17 mouse cellular contexts compared by ENCODE assay signal in the genomic region with DNA sequence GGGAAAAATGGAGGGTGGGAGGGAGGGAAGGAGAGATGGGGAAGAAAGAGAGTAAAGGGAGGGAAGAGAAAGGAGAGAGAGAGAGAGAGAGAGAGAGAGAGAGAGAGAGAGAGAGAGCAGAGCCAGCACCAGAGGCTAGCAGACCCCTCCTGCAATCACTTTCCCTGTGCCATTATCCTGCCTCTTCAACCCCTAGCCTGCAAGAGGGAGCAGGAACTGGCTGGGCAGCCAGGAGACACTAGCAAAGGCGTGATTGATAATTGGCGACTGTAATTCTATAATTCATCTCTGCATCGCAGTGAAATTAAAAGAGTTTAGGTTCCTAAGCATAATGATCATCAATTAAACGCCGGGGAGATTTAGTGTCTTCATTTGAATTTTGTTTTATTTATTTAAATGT.
DNase-seq lines count a peak whose midpoint lies in the region; ATAC-seq and TF ChIP-seq lines count a peak whose summit lies in the region.
"Had no signal": no experiment of that assay in that cellular context is flagged by ENCODE, and none has a peak within 500 bp of the region (broad histone marks: within the 10 kb centered on the region; RNA-seq: fewer than 3 reads in every experiment).

No protein-coding gene starts in this region.

- no peak overlapping the region for H3K4me2 ChIP-seq in hindbrain, embryonic 14.5 days (replicated peaks)
- no peak overlapping the region for H3K4me2 ChIP-seq in midbrain, embryonic 13.5 days (replicated peaks)
- H3K4me2 ChIP-seq in midbrain, embryonic 11.5 days = no peak overlapping the region
- H3K4me2 ChIP-seq: embryonic facial prominence, embryonic 13.5 days; heart, embryonic 12.5 days; hindbrain, embryonic 12.5 days had no signal

- peaks cover 20% of the 10 kb centered on the region for H3K4me1 ChIP-seq in hindbrain, embryonic 10.5 days (replicated peaks)
- H3K4me1 ChIP-seq in hindbrain, embryonic 14.5 days (replicated peaks; ENCODE audit: control insufficient read depth, insufficient read depth, low read length) = peaks cover 11% of the 10 kb centered on the region
- peaks cover 26% of the 10 kb centered on the region for H3K4me1 ChIP-seq in midbrain, embryonic 13.5 days (replicated peaks)
- peaks cover 3% of the 10 kb centered on the region; the same call in 1 of the 2 replicates for H3K4me1 ChIP-seq in midbrain, embryonic 11.5 days (ENCODE audit: control insufficient read depth, insufficient read depth, low read length)
- H3K4me1 ChIP-seq: embryonic facial prominence, embryonic 13.5 days; heart, embryonic 12.5 days had no signal

- H3K27me3 ChIP-seq in hindbrain, embryonic 10.5 days (ENCODE audit: insufficient read depth, poor library complexity, severe bottlenecking) = 0 out of 2 replicates have a peak, but pooled peaks cover 4% of the 10 kb centered on the region
- H3K27me3 ChIP-seq in hindbrain, embryonic 14.5 days (ENCODE audit: control insufficient read depth, insufficient read depth, low read length) = 0 out of 2 replicates have a peak, but pooled peaks cover 8% of the 10 kb centered on the region
- no peaks in the 10 kb centered on the region for H3K27me3 ChIP-seq in midbrain, embryonic 13.5 days
- H3K27me3 ChIP-seq in midbrain, embryonic 11.5 days (ENCODE audit: control insufficient read depth, insufficient read depth, low read length) = no peaks in the 10 kb centered on the region

- DNase-seq in hindbrain, embryonic 10.5 days (ENCODE audit: low spot score) = no peak
- no peak for DNase-seq in hindbrain, embryonic 14.5 days (ENCODE audit: low spot score)
- no peak for DNase-seq in midbrain, embryonic 11.5 days (ENCODE audit: low spot score, missing footprints)
- DNase-seq in brain, embryonic 14.5 days (ENCODE audit: low read depth) = peak; percentile 54
- DNase-seq in adrenal gland, adult (ENCODE audit: inconsistent age in 2 of 2, low spot score in 1 of 2) = no peak
- DNase-seq: adrenal gland, postnatal 10 days; cerebellum, adult 11-12 months; cerebellum, adult 9-10 months; cerebellum, postnatal 25 days; gastrocnemius, adult 2 months; gastrocnemius, postnatal 25 days had no signal

- H3K9ac ChIP-seq in hindbrain, embryonic 14.5 days = no peak overlapping the region
- no peak overlapping the region for H3K9ac ChIP-seq in midbrain, embryonic 13.5 days (replicated peaks)
- H3K9ac ChIP-seq in midbrain, embryonic 11.5 days (ENCODE audit: low read length) = no peak overlapping the region
- H3K9ac ChIP-seq: embryonic facial prominence, embryonic 13.5 days; heart, embryonic 12.5 days; hindbrain, embryonic 12.5 days had no signal

- 0 out of 2 replicates have a peak, but pooled peaks cover 3% of the 10 kb centered on the region for H3K9me3 ChIP-seq in hindbrain, embryonic 10.5 days
- H3K9me3 ChIP-seq in hindbrain, embryonic 14.5 days (ENCODE audit: control insufficient read depth, low read length) = no peaks in the 10 kb centered on the region
- no peaks in the 10 kb centered on the region for H3K9me3 ChIP-seq in midbrain, embryonic 13.5 days
- H3K9me3 ChIP-seq in midbrain, embryonic 11.5 days (ENCODE audit: control insufficient read depth, low read length) = no peaks in the 10 kb centered on the region; the same call in 1 of the 2 replicates
- H3K9me3 ChIP-seq: embryonic facial prominence, embryonic 13.5 days; hindbrain, embryonic 12.5 days had no signal

- WGBS in hindbrain, embryonic 10.5 days = 73% methylated on average over 5 of the region's 5 CpGs
- WGBS in hindbrain, embryonic 14.5 days = 56% methylated on average over 5 of the region's 5 CpGs
- WGBS in midbrain, embryonic 13.5 days = 74% methylated on average over 5 of the region's 5 CpGs
- 76% methylated on average over 5 of the region's 5 CpGs for WGBS in midbrain, embryonic 11.5 days

- TF ChIP-seq CTCF in brain, embryonic 14.5 days (IDR thresholded peaks at IDR 0.05; ENCODE audit: borderline replicate concordance, extremely low read depth, insufficient read depth, insufficient read length) = no peak

- TF ChIP-seq POLR2A in brain, embryonic 14.5 days (IDR thresholded peaks at IDR 0.05; ENCODE audit: borderline replicate concordance, extremely low read depth, insufficient read depth, insufficient read length, poor library complexity, severe bottlenecking) = no peak

- no peaks in the 10 kb centered on the region for H3K36me3 ChIP-seq in hindbrain, embryonic 10.5 days
- H3K36me3 ChIP-seq in hindbrain, embryonic 14.5 days (replicated peaks; ENCODE audit: control insufficient read depth, insufficient read depth) = no peaks in the 10 kb centered on the region
- no peaks in the 10 kb centered on the region for H3K36me3 ChIP-seq in midbrain, embryonic 13.5 days
- H3K36me3 ChIP-seq in midbrain, embryonic 11.5 days (ENCODE audit: control insufficient read depth, insufficient read depth, low read length) = no peaks in the 10 kb centered on the region
- H3K36me3 ChIP-seq: embryonic facial prominence, embryonic 13.5 days; heart, embryonic 12.5 days; hindbrain, embryonic 12.5 days had no signal

- H3K4me3 ChIP-seq in hindbrain, embryonic 10.5 days = no peak overlapping the region
- H3K4me3 ChIP-seq in hindbrain, embryonic 14.5 days (replicated peaks; ENCODE audit: low read length) = no peak overlapping the region
- H3K4me3 ChIP-seq in midbrain, embryonic 13.5 days (replicated peaks) = no peak overlapping the region
- no peak overlapping the region for H3K4me3 ChIP-seq in midbrain, embryonic 11.5 days (ENCODE audit: low read depth, low read length)
- H3K4me3 ChIP-seq: embryonic facial prominence, embryonic 13.5 days; gastrocnemius, adult 2 months; heart, embryonic 12.5 days; hindbrain, embryonic 12.5 days had no signal

- no peak for ATAC-seq in hindbrain, embryonic 14.5 days (ENCODE audit: low FRiP score)
- ATAC-seq in midbrain, embryonic 13.5 days = no peak
- no peak for ATAC-seq in midbrain, embryonic 11.5 days (ENCODE audit: low FRiP score)
- ATAC-seq: inflammation-experienced regulatory T-cells, adult 6 months; intestine, postnatal 0 days had no signal

- 0 out of 2 replicates have a peak overlapping the region, but pooled peaks have one; percentile 16 for H3K27ac ChIP-seq in hindbrain, embryonic 10.5 days
- H3K27ac ChIP-seq in hindbrain, embryonic 14.5 days = no peak overlapping the region
- peak overlapping the region; percentile 63; the same call in 1 of the 2 replicates for H3K27ac ChIP-seq in midbrain, embryonic 13.5 days
- H3K27ac ChIP-seq in midbrain, embryonic 11.5 days (ENCODE audit: low read depth, low read length) = no peak overlapping the region
- H3K27ac ChIP-seq: embryonic facial prominence, embryonic 13.5 days; gastrocnemius, adult 2 months had no signal

Comparison
In these comparisons a context has a peak if more than half of its experiments do, and no peak if none do; other contexts are left out.
1. H3K27ac ChIP-seq: peak in hindbrain, embryonic 10.5 days (single experiment) and midbrain, embryonic 13.5 days (single experiment); none in hindbrain, embryonic 14.5 days (single experiment) and midbrain, embryonic 11.5 days (single experiment).